Mouse (Mus musculus) embryo, embryonic 9.5 days (tissue): ENCODE measurements around the gene Olfr561.

Experiments used
- DNase-seq: peaks from one replicate; pipeline ENCODE4 v3.0.0-alpha.2; 2017; ENCODE audit errors: extremely low spot score

The Olfr561 gene

GRCm38 (mm10) chr7:102770921-102771320, at the start of gene Olfr561:
Gene Olfr561, plus strand, starts transcription at chr7:102771221.
- DNase-seq, result no peak

- no peak for DNase-seq
Measured at GRCm38 (mm10) chr7:102727391-102727790, 43.6 kb upstream of the Olfr561 start, which contains the start of gene Olfr559. Gene Olfr559, minus strand, starts transcription at chr7:102727491.

GRCm38 (mm10) chr7:102733793-102734192, 37.2 kb upstream of the Olfr561 start:
- no peak for DNase-seq

GRCm38 (mm10) chr7:102737705-102738104, 33.3 kb upstream of the Olfr561 start:
- no peak for DNase-seq

- no peak for DNase-seq
Measured at GRCm38 (mm10) chr7:102752086-102752485, 18.9 kb upstream of the Olfr561 start.

- no peak for DNase-seq
Measured at GRCm38 (mm10) chr7:102759266-102759665, 11.8 kb upstream of the Olfr561 start, which contains the start of the genes Olfr560 and Olfr78. Gene Olfr560, minus strand, starts transcription at chr7:102759366. Gene Olfr78, minus strand, starts transcription at chr7:102759471.

- DNase-seq, result no peak
Measured at GRCm38 (mm10) chr7:102803180-102803579, 32.2 kb downstream of the Olfr561 start, which contains the start of gene Olfr564. Gene Olfr564, plus strand, starts transcription at chr7:102803480.
